Mouse (Mus musculus) embryonic stem cell, embryonic (primary cell): ENCODE results near the gene Adra1d.

Experiments used
- CTCF ChIA-PET, 4 experiments: fragments of 300-600 bp in 2 of 4; fragments of 350-600 bp in 2 of 4; sonication (Branson Sonifier 250); formaldehyde crosslinking; loops; one replicate each; lab custom pipeline; 2022; ENCODE audit warnings: inconsistent platforms in 2 of 4; lab: Charles Lee
- POLR2A ChIA-PET, 4 experiments: fragments of 300-600 bp in 2 of 4; fragments of 350-600 bp in 2 of 4; sonication (Branson Sonifier 250); formaldehyde crosslinking; loops; one replicate each; lab custom pipeline; 2022; ENCODE audit warnings: antibody characterized with exemption in 4 of 4, inconsistent platforms in 1 of 4; lab: Charles Lee

Adra1d gene

DNA sequence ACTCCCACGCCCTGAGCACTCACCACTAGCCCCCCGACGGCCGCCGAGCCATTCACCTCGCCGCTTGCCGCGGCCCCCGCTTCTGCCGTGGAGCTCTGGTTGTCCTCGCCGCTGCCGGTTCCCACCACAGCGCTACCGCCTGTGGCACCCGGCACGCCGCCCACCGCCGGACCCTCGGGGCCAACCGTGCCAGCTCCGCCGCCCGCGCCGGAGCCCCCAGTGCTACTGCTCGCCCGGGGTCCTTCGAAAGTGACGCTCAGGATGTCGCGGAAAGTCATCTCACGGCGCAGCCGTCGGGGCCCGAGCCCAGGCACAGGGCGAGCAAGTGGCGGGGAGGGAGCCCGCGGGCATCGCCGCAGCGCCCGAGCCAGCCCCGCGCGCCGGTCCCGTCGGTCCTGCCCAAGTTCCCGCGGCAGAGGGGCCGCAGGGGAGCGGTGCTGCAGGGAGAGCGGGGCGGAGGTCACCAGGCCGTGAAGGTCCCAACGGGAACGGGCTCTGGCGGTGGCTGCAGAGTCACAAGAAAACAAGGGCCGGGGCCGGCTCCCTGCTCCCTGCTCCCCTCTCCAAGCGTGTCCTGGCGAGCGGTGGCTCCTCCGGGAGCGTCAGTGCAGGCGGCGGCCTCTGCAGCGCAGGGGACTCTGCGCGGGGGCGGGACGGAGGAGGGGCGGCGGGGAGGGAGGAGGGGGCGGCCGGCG is at the start of gene Adra1d:
Gene Adra1d, minus strand, starts transcription at position 393 of the 695 bp plus-strand sequence.
- POLR2A ChIA-PET, result interaction anchor here in 1 of 4 experiments (1.3 kb wide), 1 partner anchor 209 kb away, joined by 3 read pairs; no protein-coding TSS in a partner anchor
- CTCF ChIA-PET, result interaction anchor here in 3 of 4 experiments (0.6 to 2.1 kb wide), 4 partner anchors 16 to 318 kb away, joined by 3 to 13 read pairs (median 4); no protein-coding TSS in a partner anchor

GRCm38 (mm10) chr2:131601881-131602280 is 39.8 kb upstream of the Adra1d start:
- ChIA-PET POLR2A (no interaction called here), CTCF (no interaction called here)

DNA sequence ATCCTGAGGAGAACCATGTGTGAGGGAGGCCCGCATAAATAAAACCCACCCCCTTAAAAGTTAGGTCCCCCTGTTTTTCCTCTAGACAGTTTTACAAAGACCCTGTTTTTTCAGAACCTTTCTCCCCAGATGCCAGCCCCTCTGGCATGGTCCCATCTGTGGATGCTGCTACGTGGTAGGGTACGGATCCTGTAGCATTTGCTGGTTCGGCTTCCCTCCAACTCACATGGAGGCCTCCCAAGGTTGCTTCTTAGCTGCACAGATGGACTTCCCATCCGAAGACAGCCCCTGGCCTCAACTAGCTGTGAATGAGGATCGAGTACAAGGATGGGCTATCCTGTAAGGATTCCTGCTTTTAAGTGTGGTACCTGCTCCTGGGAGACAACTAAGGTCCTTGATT is 32.8 kb upstream of the Adra1d start:
- CTCF ChIA-PET, result no interaction called here
- POLR2A ChIA-PET, result no interaction called here

GRCm38 (mm10) chr2:131587521-131587920 is 25.4 kb upstream of the Adra1d start:
- CTCF ChIA-PET, result no interaction called here
- POLR2A ChIA-PET, result no interaction called here

- ChIA-PET POLR2A (no interaction called here), CTCF (no interaction called here)
These were observed 19.4 kb upstream of the Adra1d start for GRCm38 (mm10) chr2:131581506-131581905.

GRCm38 (mm10) chr2:131562586-131563122 is 571 bp upstream of the Adra1d start:
- ChIA-PET CTCF (interaction anchor here in 2 of 4 experiments (0.8 to 2.1 kb wide), 3 partner anchors 17 to 184 kb away, joined by 3 to 13 read pairs (median 4); no protein-coding TSS in a partner anchor), POLR2A (interaction anchor here in 1 of 4 experiments (1.3 kb wide), 1 partner anchor 209 kb away, joined by 3 read pairs; no protein-coding TSS in a partner anchor)

DNA sequence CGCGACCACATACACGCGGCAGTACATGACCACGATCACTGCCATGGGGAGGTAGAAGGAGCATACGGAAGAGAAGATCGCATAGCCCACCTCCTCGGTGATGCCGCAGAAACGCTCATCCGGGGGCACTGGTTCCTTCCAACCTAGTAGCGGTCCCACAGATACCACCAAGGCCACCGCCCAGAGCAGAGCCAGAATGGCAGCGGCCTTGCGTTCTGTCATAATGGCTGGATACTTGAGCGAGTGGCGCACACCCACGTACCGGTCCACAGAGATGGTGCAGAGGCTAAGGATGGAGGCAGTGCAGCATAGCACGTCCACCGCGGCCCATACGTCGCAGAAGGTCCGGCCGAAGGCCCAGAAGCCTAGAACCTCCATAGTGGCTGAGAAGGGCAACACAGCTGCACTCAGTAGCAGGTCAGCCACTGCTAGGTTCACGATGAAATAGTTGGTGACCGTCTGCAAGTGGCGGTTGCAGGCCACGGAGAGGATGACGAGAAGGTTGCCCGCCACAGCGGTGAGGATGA is 676 bp downstream of the Adra1d start:
- ChIA-PET CTCF (interaction anchor here in 3 of 4 experiments (0.6 to 2.1 kb wide), 5 partner anchors 16 to 319 kb away, joined by 3 to 13 read pairs (median 4); no protein-coding TSS in a partner anchor), POLR2A (interaction anchor here in 3 of 4 experiments (0.6 to 1.3 kb wide), 3 partner anchors 15 to 468 kb away, joined by 3 to 4 read pairs (median 3); no protein-coding TSS in a partner anchor)

DNA sequence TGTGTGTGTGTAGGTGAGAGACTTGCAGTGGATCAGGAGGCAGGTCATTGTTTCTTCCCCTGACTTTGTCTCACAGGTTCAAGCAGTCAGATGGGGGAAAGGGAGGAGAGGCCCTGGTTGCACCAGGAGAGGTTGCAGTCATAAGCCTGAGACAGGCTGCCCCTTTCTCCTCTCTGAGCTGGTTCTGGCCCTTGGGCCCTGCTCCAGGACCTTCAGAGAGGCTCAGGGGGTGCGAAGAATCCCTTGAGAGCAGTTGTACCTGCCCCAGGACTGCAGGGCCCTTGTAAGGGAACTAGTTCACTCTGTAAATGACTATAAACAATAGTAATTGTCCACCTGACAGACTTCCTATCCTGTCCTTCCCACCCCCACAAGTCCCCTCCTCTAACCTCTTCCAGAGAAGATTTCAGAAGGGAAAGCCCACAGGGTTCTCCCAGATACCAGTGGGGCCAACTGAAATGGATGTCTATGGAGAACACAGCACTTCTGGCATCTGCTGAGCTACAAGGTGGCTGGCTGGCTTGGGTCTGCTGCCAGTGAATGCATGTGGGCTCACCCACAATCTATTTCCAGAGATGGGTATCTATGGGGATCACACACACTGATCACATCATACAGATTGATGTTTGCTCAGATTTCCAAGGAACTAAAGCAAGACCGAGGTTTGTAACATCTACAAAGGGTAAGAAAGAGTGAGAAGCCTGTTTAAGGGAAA is 1.7 kb downstream of the Adra1d start:
- ChIA-PET POLR2A (interaction anchor here in 1 of 4 experiments (1.3 kb wide), 1 partner anchor 14 kb away, joined by 3 read pairs; no protein-coding TSS in a partner anchor), CTCF (interaction anchor here in 1 of 4 experiments (1.9 kb wide), 1 partner anchor 15 kb away, joined by 8 read pairs; no protein-coding TSS in a partner anchor)

- POLR2A ChIA-PET, result no interaction called here
- CTCF ChIA-PET, result interaction anchor here in 2 of 4 experiments (2.7 to 5.2 kb wide), 2 partner anchors 12 kb away, joined by 14 to 23 read pairs; no protein-coding TSS in a partner anchor
These were observed 4.2 kb downstream of the Adra1d start for GRCm38 (mm10) chr2:131557896-131558295.

DNA sequence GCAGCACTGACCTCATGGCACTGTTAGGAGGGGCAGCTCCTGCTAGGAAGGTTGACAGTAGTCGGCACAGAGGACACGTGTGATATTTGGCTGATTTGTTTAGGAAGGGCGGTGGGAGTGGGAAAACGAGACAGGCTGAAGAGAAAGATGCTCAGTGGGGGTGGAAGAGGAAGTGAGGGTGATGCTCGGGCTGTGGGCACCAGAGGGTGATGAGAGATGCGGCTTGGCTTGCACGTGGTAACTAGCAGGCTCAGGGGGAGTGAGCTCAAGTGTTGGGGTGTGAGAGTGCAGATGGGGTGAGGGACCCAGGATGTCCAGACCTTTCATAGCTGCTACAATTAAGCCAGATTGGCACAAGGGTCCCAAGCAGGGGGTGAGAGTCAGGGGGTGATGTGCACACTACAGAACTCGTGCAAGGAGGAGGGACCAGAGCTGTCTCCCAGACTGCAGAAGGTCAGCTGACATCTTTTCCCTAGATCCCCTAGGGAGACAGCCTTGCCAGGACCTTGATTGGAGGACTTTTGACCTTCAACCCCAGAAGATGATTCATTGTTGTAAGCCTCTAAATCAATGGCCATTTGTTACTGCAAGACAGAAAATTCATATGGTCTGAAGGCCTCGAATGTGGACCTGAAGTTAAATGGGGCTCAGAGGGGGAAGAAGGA is 9.2 kb downstream of the Adra1d start:
- ChIA-PET CTCF (interaction anchor here in 2 of 4 experiments (1.0 to 2.2 kb wide), 3 partner anchors 8 to 22 kb away, joined by 3 to 9 read pairs (median 3); no protein-coding TSS in a partner anchor), POLR2A (interaction anchor here in 2 of 4 experiments (0.6 kb wide), 2 partner anchors 43 to 218 kb away, joined by 3 to 5 read pairs; no protein-coding TSS in a partner anchor)

- ChIA-PET POLR2A (no interaction called here), CTCF (interaction anchor here in 2 of 4 experiments (1.0 to 1.4 kb wide), 2 partner anchors 9 to 22 kb away, joined by 3 read pairs; no protein-coding TSS in a partner anchor)
These were observed 10.1 kb downstream of the Adra1d start for GRCm38 (mm10) chr2:131551701-131552620.

DNA sequence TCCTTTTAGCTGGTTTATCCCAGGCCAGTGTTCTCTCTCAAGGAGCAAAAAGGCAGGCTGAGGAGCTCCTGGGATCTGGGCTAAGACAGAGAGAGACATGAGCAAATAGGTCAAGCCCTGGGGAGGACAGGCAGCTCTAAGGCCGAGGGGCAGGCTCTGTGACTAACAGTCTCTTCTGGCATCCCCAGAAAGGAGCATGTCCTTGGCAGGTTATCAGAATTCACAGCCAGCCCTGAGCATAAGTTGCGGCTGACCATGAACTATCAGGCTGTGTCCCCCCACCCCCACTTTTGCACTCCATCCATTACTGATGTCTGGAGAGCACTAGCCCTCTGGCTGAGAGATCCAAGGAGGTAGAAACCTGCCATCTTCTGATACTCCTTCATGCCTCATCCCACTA is 11.2 kb downstream of the Adra1d start:
- POLR2A ChIA-PET, result interaction anchor here in 1 of 4 experiments (0.6 kb wide), 1 partner anchor 252 kb away, joined by 4 read pairs; no protein-coding TSS in a partner anchor
- CTCF ChIA-PET, result interaction anchor here in 2 of 4 experiments (0.5 to 1.4 kb wide), 2 partner anchors 197 to 403 kb away, joined by 3 read pairs; no protein-coding TSS in a partner anchor

DNA sequence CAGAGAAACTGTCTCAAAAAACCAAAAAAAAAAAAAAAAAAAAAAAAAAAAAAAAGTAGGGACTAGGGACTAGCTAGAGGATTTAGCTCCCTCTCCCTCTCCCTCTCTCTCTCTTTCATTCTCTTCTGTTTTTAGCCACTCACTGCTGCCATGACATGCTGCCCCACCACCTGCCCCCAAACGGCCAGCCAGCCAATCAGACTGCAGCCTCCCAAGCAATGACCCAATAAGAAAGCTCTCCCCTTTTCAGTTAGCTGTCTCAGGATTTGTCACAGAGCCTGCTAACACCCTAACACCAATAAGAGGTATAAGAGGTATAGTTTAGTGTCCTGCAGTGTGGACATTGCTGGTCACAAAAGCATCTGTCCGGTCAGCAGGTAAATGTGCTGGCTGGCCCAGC is 11.6 kb downstream of the Adra1d start:
- CTCF ChIA-PET, result interaction anchor here in 2 of 4 experiments (0.8 to 1.5 kb wide), 3 partner anchors 20 to 197 kb away, joined by 3 to 4 read pairs (median 3); no protein-coding TSS in a partner anchor
- POLR2A ChIA-PET, result interaction anchor here in 1 of 4 experiments (0.6 to 0.7 kb wide), 3 partner anchors 14 to 252 kb away, joined by 3 to 5 read pairs (median 4); no protein-coding TSS in a partner anchor

DNA sequence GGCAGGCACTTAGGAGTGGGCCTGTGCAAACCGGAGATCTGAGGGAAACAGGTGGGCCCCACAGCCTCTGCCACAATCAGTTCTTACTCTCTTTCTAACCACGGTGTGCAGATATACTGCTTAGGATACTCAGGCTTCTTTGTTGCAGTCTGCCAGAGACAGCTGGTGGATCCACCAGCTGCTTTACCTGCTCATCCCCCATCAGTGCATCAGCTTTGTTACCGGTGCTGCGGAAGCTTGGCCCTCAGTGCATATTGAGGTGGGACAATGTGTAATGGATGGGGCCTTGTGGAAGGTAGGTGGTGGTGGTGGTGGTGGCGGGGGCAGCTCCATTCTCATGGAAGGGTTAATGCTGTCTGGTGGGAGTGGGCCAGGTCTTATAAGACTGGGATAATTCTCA is 13.0 kb downstream of the Adra1d start:
- ChIA-PET CTCF (interaction anchor here in 1 of 4 experiments (0.6 to 1.5 kb wide), 2 partner anchors 18 to 399 kb away, joined by 3 to 4 read pairs; no protein-coding TSS in a partner anchor), POLR2A (interaction anchor here in 1 of 4 experiments (0.6 kb wide), 1 partner anchor 157 kb away, joined by 8 read pairs; no protein-coding TSS in a partner anchor)

DNA sequence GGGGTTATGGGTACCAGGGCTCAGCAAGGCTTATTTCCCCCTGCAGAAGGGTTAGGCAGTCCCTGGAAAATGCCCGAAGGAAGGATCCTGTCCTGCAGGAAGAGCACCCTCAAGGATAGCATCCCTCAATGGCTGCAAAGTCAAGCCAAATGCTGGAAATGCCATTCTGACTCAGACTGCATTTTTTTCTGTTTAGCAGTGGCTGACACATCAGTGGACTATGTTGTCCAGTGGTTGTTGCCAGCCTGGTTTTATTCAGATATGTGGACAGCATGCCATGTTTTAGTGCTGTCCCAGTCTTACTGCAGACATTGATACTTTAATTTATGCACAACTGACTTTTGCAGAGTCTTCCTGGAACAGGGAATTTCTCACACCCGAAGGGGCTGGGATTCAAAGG is 13.8 kb downstream of the Adra1d start:
- ChIA-PET POLR2A (interaction anchor here in 1 of 4 experiments (1.1 kb wide), 1 partner anchor 16 kb away, joined by 4 read pairs; no protein-coding TSS in a partner anchor), CTCF (no interaction called here)

DNA sequence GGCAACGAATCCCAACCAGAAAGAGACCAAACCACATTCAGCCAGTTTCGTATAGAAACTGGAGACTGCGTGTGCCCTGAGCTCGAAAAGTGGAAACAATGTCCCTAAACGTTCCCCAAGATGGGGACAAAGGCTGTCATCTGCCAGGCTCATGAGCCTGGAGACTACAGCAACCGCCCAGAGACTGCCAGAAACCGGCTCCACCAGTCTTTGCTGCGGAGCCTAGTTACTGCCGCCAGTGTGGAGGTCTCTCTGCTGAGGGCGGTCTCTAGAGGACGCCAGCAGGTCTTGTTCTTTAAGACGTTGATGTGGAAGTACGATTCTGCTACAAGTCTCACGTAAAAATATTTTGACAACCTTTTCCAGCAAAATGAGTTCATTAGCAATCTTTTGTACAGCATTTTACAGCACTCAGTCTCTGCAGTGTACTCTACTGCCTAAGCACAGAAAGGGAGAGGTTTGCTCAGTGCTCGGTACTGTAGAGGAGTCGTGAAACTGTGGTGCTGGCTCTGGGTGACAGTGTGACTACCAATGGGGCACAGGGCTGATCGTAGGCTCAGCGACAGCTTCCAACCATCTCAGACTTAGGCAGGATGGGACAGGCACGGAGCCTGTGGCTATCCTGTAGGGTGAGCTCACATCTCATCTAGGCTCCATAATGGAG is 15.2 kb downstream of the Adra1d start:
- ChIA-PET CTCF (interaction anchor here (0.6 to 4.2 kb wide), 18 partner anchors 9 to 784 kb away, joined by 3 to 67 read pairs (median 12); partner anchors contain the start of gene Adra1d (in 1 of the 4)), POLR2A (interaction anchor here in 2 of 4 experiments (0.7 to 1.9 kb wide), 6 partner anchors 10 to 265 kb away, joined by 3 to 5 read pairs (median 4); no protein-coding TSS in a partner anchor)
